Mouse (Mus musculus) lung, adult 2 months (tissue): ENCODE measurements at regions not wholly inside any gene's neighbourhood (a gene's known extent, or its start where the extent isn't known, plus 50 kb on each side); places are given as distances from the start of the nearest gene placed in this dataset.
"Not testable (repeated sequence)": the region's sequence is repeated elsewhere in the genome, so short reads cannot be mapped to it uniquely, and the experiment has no call there.

Experiments used
- CTCF ChIP-seq: fragments of 200-500 bp; IDR thresholded peaks from 2 replicates; pipeline ENCODE4 v1.5.1; 2011; ENCODE audit warnings: mild to moderate bottlenecking, low read length, control low read depth; ENCODE audit not compliant: insufficient read depth
- POLR2A ChIP-seq: fragments of 200-500 bp; IDR thresholded peaks from 2 replicates; pipeline ENCODE4 v1.6.1; 2011; ENCODE audit warnings: low read depth, mild to moderate bottlenecking, control low read depth, low read length, borderline replicate concordance; ENCODE audit errors: extremely low read depth

DNA sequence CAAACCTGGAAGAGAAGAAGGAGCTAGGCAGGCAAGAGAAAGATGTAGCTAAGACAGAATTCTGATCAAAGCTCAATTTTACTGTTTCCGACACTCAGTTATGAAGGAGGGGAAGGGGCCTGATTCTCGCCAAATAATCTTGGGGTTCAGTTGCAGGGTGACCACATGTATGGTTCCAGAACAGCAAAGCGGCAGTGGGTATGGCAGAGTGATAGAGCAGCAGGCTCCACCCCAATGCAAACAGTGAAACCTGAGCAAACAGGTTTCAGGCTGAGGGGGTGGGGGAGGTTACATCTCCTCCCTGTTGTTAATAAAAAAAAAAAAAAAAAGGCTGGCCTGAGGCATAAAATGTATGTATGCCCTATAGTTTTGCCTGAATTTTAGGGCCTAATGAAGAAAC, 335.3 kb upstream of the Slc10a2 start:
- not testable (repeated sequence) for TF ChIP-seq CTCF, POLR2A
